Mouse (Mus musculus) neural tube, embryonic 12.5 days (tissue): Measurements from ENCODE around the gene Gpr88. TPM values are rescaled to one million over a fixed set of nuclear protein-coding genes. Genes with fewer than 3 reads are reported as not detected.

Experiments
- ATAC-seq: fragments of 200-750 bp; cut with Nextera tagmentation; 2 replicates; pipeline ENCODE4 v1.8.0; 2017; ENCODE audit warnings: low read depth, mild to moderate bottlenecking, moderate TSS enrichment, moderate library complexity; ENCODE audit not compliant: low FRiP score
- H3K27ac ChIP-seq: fragments of 300-500 bp; sonication (generic); 2 replicates; pipeline ENCODE4 v1.5.1; 2016
- H3K27me3 ChIP-seq: fragments of 300-500 bp; sonication (generic); replicated peaks from 2 replicates; pipeline ENCODE4 v1.6.1; 2016; ENCODE audit warnings: mild to moderate bottlenecking
- H3K36me3 ChIP-seq: fragments of 300-500 bp; sonication (generic); 2 replicates; pipeline ENCODE4 v1.6.1; 2016; ENCODE audit warnings: mild to moderate bottlenecking
- H3K4me1 ChIP-seq: fragments of 300-500 bp; sonication (generic); 2 replicates; pipeline ENCODE4 v1.6.1; 2016
- H3K4me2 ChIP-seq: fragments of 300-500 bp; sonication (generic); replicated peaks from 2 replicates; pipeline ENCODE4 v1.6.1; 2016; ENCODE audit warnings: mild to moderate bottlenecking
- H3K4me3 ChIP-seq: fragments of 300-500 bp; sonication (generic); 2 replicates; pipeline ENCODE4 v1.5.1; 2016
- H3K9ac ChIP-seq: fragments of 300-500 bp; sonication (generic); 2 replicates; pipeline ENCODE4 v1.6.1; 2016; ENCODE audit warnings: mild to moderate bottlenecking
- H3K9me3 ChIP-seq: fragments of 300-500 bp; sonication (generic); 2 replicates; pipeline ENCODE4 v1.6.1; 2016; ENCODE audit warnings: mild to moderate bottlenecking
- WGBS: fragments of 180-500 bp; shearing (Covaris S2); methylation state at CpG from one replicate; pipeline ENCODE4 v1.1.7; 2016; 5-methylcytosine and 5-hydroxymethylcytosine counted together
- polyA plus RNA-seq: library from polyadenylated mRNA; unstranded; fragments of >200 nt; fragmentation: Nextera tagmentation; extraction: Ambion mirVana; gene quantifications from 2 replicates; pipeline ENCODE4 v1.2.1, GENCODE M21; 2016

Gpr88 gene
- polyA plus RNA-seq, 1 experiment from 2014 or later: 1.6 TPM

GRCm38 (mm10) chr3:116210720-116211121 lies 42.6 kb downstream of the Gpr88 start:
- Histone ChIP-seq H3K4me2 (no peak overlapping the region), H3K36me3 (no peaks in the 10 kb centered on the region), H3K9ac (no peak overlapping the region), H3K4me1 (no peaks in the 10 kb centered on the region), H3K27ac (no peak overlapping the region), H3K9me3 (no peaks in the 10 kb centered on the region), H3K27me3 (no peaks in the 10 kb centered on the region), H3K4me3 (no peak overlapping the region)
- WGBS: 67% methylated on average over 8 of the region's 8 CpGs
- no peak for ATAC-seq

DNA sequence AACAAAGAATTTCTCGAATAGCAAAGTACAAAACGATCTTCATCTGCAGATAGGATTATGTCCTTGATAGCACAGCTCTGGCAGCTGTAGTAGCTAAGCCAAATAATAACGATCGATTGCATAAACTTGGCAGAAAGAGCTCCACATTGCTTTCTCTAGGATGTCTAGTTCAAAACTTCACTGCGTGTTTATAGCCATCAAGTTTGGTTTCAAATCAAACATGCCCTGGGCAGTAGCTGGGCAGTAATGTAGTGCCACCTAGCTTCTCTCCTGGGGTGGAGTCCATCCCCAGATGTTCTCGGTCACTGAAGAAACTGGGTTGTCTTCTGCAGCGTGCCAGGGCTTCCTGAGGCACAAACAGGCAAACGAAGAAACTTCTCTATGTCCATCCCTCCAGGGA lies 44.1 kb downstream of the Gpr88 start:
- ATAC-seq: no peak
- no peak overlapping the region for H3K27ac ChIP-seq
- no peaks in the 10 kb centered on the region for H3K9me3 ChIP-seq

DNA sequence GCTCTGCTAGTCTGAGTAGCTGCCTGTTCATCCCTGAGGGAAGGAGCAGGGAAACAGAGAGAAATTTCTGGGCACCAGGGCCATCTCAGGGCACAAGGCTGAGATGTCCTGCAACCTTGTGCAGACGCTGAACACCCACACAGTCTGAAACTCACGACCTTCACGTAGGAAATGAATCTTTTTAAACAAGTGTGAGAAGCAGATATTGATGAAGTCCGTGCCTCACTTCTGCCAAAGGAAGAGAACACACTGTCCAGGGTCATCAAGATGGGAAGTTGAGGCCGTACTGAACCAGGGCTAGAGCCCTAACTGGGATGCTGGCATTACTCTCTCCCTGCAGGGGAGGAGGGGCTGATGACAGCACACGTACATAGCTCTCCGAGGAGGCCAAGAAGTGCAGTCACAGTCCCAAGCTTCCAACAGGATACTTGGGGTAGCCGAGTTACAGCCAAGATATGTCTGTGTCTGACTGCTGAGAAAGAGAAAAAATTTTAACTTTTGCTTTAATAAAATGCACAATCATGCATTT lies 46.9 kb downstream of the Gpr88 start:
- Histone ChIP-seq H3K4me1 (no peaks in the 10 kb centered on the region), H3K27me3 (no peaks in the 10 kb centered on the region), H3K27ac (no peak overlapping the region), H3K4me2 (no peak overlapping the region), H3K9me3 (no peaks in the 10 kb centered on the region), H3K36me3 (no peaks in the 10 kb centered on the region), H3K9ac (no peak overlapping the region), H3K4me3 (no peak overlapping the region)
- no peak for ATAC-seq
- 73% methylated on average over 8 of the region's 8 CpGs for WGBS

More for the DNA sequence above, 44.1 kb downstream of the Gpr88 start:
- H3K9ac ChIP-seq: no peak overlapping the region
- no peaks in the 10 kb centered on the region for H3K4me1 ChIP-seq
- H3K4me3 ChIP-seq: no peak overlapping the region
- H3K27me3 ChIP-seq: no peaks in the 10 kb centered on the region
- 87% methylated on average over 8 of the region's 8 CpGs for WGBS
- no peak overlapping the region for H3K4me2 ChIP-seq
- H3K36me3 ChIP-seq: no peaks in the 10 kb centered on the region

DNA sequence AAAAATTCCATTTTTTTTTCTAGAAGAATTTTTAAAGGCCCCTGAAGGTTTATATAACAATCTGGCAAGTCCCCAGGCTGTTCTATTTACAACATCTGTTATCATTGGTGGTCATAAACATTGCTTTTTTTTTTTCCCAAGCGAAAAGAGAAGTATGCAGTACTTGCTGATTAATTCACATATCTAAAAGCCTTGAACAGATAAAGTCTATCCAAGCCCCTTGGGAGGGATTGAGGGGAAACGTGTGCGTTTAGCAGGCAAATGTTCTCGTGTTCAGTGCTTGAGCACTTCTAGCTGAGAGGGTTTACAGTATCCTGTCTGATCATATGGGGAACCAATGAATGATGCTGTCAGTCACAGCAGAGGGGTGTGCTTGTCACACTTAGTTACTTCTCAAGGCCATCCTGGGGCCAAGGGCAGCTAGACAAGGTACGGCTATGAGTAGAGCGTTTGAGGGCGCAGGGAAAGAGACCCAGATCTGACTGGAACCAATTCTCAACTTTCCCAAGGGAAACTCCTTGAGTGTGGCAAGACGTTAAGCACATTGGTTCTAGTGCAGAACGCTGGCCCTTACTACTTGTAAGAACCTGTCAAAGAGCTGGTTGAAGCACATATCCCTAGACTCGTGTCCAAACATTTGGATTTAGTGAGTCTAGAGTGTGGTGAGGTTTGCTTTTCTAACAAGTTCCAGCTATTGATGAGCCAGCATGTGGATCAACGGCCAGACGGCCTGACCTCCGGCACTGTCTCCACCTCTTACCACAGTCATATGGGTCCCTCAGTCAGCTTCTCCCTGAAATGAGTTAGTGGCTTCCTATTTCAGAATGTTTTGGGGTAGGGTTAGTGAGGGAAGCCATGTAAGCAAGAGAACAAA lies 47.7 kb downstream of the Gpr88 start:
- no peak for ATAC-seq
- 80% methylated on average over 13 of the region's 13 CpGs for WGBS

GRCm38 (mm10) chr3:116204643-116205042 lies 48.7 kb downstream of the Gpr88 start:
- Histone ChIP-seq H3K27me3 (no peaks in the 10 kb centered on the region), H3K4me1 (no peaks in the 10 kb centered on the region), H3K4me3 (no peak overlapping the region), H3K27ac (no peak overlapping the region), H3K9me3 (no peaks in the 10 kb centered on the region), H3K36me3 (no peaks in the 10 kb centered on the region), H3K9ac (no peak overlapping the region), H3K4me2 (no peak overlapping the region)
- 69% methylated on average over 9 of the region's 9 CpGs for WGBS
- no peak for ATAC-seq

More for the DNA sequence above, 47.7 kb downstream of the Gpr88 start:
- Histone ChIP-seq H3K9ac (no peak overlapping the region), H3K4me2 (no peak overlapping the region), H3K9me3 (no peaks in the 10 kb centered on the region), H3K4me1 (no peaks in the 10 kb centered on the region), H3K4me3 (no peak overlapping the region), H3K27ac (no peak overlapping the region), H3K36me3 (no peaks in the 10 kb centered on the region), H3K27me3 (no peaks in the 10 kb centered on the region)

DNA sequence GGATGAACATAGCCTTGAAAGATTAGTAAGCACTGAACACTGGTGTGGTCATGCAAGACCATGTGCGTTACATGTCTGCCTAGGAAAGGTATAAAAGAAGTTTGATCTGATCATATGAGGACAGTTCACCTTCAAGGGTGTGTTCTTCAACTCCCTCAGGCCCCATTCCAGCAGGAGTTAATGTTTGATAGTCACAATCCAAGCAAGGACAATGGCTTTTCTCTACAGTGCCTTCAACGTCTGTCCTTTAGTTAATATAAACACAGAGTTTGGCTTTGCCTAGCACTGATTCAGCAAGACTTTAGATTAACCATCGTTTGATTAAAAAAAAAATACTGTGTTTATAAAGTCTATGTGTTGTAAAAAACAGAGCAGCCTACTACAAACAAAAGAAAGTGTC lies 49.4 kb downstream of the Gpr88 start:
- Histone ChIP-seq H3K4me2 (no peak overlapping the region), H3K36me3 (no peaks in the 10 kb centered on the region), H3K9me3 (no peaks in the 10 kb centered on the region), H3K4me3 (no peak overlapping the region), H3K27me3 (no peaks in the 10 kb centered on the region), H3K27ac (no peak overlapping the region), H3K9ac (no peak overlapping the region), H3K4me1 (no peaks in the 10 kb centered on the region)
- no peak for ATAC-seq
- WGBS: 66% methylated on average over 3 of the region's 3 CpGs

DNA sequence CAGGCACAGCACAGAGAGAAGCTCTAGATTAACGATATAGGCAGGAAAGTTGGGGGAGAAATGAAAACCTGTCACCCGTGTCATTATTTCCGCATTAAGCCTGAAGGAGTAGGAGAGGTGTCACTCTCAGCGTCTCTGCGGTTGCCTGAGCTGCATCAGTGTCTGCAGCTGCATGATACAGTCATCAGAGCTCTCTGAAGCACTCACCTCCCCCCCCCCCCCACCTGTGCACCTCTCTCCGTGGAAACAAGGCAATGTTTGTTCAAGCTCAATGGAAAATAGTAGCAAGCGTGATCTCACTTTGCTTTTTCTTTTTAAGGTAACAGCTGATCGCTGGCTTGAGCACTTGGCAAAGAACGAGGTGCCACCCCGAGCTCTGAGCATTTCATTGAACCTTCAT lies 53.2 kb downstream of the Gpr88 start:
- no peak for ATAC-seq
- no peak overlapping the region for H3K4me2 ChIP-seq
- no peaks in the 10 kb centered on the region for H3K27me3 ChIP-seq
- H3K36me3 ChIP-seq: no peaks in the 10 kb centered on the region
- no peak overlapping the region for H3K9ac ChIP-seq
- no peaks in the 10 kb centered on the region for H3K4me1 ChIP-seq
- H3K4me3 ChIP-seq: no peak overlapping the region
- no peak overlapping the region for H3K27ac ChIP-seq
- no peaks in the 10 kb centered on the region for H3K9me3 ChIP-seq
- 75% methylated on average over 10 of the region's 10 CpGs for WGBS

Other genes with a start within 250 kb of the Gpr88 start
- 15.8 and 20.7 TPM in 2 replicates for gene Slc30a7, start 246.1 kb downstream of the Gpr88 start, polyA plus RNA-seq
- gene Extl2, start 246.0 kb downstream of the Gpr88 start, polyA plus RNA-seq: 30.5 and 31.5 TPM in 2 replicates
- gene Vcam1, start 123.8 kb downstream of the Gpr88 start, polyA plus RNA-seq: 41.9 and 51.0 TPM in 2 replicates
- gene Cdc14a, start 170.5 kb upstream of the Gpr88 start, polyA plus RNA-seq: 17.1 and 17.7 TPM in 2 replicates